Mouse (Mus musculus) stomach, postnatal 0 days (tissue): ENCODE data around the gene Mov10l1. TPM values are rescaled to one million over a fixed set of nuclear protein-coding genes. Genes with fewer than 3 reads are reported as not detected.

Experiments
- ATAC-seq: fragments of 200-750 bp; cut with Nextera tagmentation; 2 replicates; pipeline ENCODE4 v1.8.0; 2017; ENCODE audit not compliant: low FRiP score, low TSS enrichment
- DNase-seq: peaks from one replicate; pipeline ENCODE4 v3.0.0-alpha.2; 2016; ENCODE audit warnings: low spot score
- H3K27ac ChIP-seq: fragments of 300-500 bp; sonication (generic); replicated peaks from 2 replicates; pipeline ENCODE4 v1.5.1; 2014; ENCODE audit warnings: mild to moderate bottlenecking, control low read depth
- H3K27me3 ChIP-seq: fragments of 300-500 bp; sonication (generic); 2 replicates; pipeline ENCODE4 v1.6.1; 2014; ENCODE audit warnings: low read length; ENCODE audit not compliant: control insufficient read depth, insufficient read depth
- H3K36me3 ChIP-seq: fragments of 300-500 bp; sonication (generic); 2 replicates; pipeline ENCODE4 v1.6.1; 2014; ENCODE audit warnings: low read length, mixed read lengths; ENCODE audit not compliant: control insufficient read depth, insufficient read depth
- H3K4me1 ChIP-seq: fragments of 300-500 bp; sonication (generic); replicated peaks from 2 replicates; pipeline ENCODE4 v1.6.1; 2014; ENCODE audit warnings: antibody characterized with exemption; ENCODE audit not compliant: control insufficient read depth, insufficient read depth
- H3K4me2 ChIP-seq: fragments of 300-500 bp; sonication (generic); replicated peaks from 2 replicates; pipeline ENCODE4 v1.6.1; 2014; ENCODE audit warnings: low read depth, mild to moderate bottlenecking, control low read depth, moderate library complexity
- H3K4me3 ChIP-seq: fragments of 300-500 bp; sonication (generic); 2 replicates; pipeline ENCODE4 v1.5.1; 2014; ENCODE audit warnings: low read depth, low read length, control low read depth
- H3K9ac ChIP-seq: fragments of 300-500 bp; sonication (generic); 2 replicates; pipeline ENCODE4 v1.6.1; 2014; ENCODE audit warnings: mild to moderate bottlenecking, low read length, control low read depth, mixed read lengths
- H3K9me3 ChIP-seq: fragments of 300-500 bp; sonication (generic); 2 replicates; pipeline ENCODE4 v1.6.1; 2016; ENCODE audit warnings: low read length; ENCODE audit not compliant: control insufficient read depth
- CTCF ChIP-seq: IDR thresholded peaks from 2 replicates; pipeline ENCODE4 v1.5.1; 2016; ENCODE audit warnings: antibody characterized with exemption, low read depth, mild to moderate bottlenecking, moderate library complexity
- EP300 ChIP-seq: optimal IDR thresholded peaks from 2 replicates; pipeline ENCODE3; 2016; ENCODE audit warnings: antibody characterized with exemption
- WGBS: fragments of 180-500 bp; shearing (Covaris S2); extraction: QIAGEN DNeasy Blood & Tissue Kit; methylation state at CpG from one replicate; pipeline ENCODE4 v1.1.7; 2014; 5-methylcytosine and 5-hydroxymethylcytosine counted together
- polyA plus RNA-seq: library from polyadenylated mRNA; unstranded; fragments of >200 nt; fragmentation: Nextera tagmentation; extraction: Ambion mirVana; gene quantifications from 2 replicates; pipeline ENCODE4 v1.2.1, GENCODE M21; 2015

Gene Mov10l1
- polyA plus RNA-seq, 1 experiment from 2014 or later: not detected

DNA sequence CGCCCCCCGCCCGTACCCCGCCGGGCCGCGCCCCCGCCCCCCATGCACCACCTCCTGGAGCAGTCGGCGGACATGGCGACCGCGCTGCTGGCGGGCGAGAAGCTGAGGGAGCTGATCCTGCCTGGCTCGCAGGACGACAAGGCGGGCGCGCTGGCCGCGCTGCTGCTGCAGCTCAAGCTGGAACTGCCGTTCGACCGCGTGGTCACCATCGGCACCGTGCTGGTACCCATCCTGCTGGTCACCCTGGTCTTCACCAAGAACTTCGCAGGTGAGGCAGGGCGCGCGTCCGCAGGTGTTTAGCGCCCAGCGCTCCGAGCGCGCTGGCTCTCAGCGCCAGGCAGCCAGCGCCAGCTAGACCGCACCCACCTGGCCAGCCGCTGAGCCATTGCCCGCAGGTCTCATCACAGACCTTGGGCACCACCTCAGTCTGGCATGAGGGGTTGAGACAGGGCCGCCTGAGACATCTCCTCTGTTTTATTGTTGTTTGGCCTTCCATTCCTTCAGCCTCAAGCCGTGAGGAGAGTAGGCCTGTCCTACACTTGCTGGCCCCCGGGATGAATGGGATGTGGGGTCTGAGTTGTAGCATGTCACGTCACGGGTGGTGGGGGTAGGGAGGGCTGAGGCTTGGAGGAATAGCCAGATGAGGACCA is 77.4 kb downstream of the Mov10l1 start:
- H3K9me3 ChIP-seq: no peaks in the 10 kb centered on the region
- no peaks in the 10 kb centered on the region for H3K4me1 ChIP-seq
- H3K27me3 ChIP-seq: no peaks in the 10 kb centered on the region; the same call in 1 of the 2 replicates
- TF ChIP-seq EP300 (no peak), CTCF (no peak)
- no peaks in the 10 kb centered on the region for H3K36me3 ChIP-seq
- ATAC-seq (peak; percentile 25), DNase-seq (peak; percentile 39)
- H3K4me3 ChIP-seq: peak overlapping the region; percentile 53
- H3K4me2 ChIP-seq: peak overlapping the region; percentile 95
- H3K9ac ChIP-seq: peak overlapping the region; percentile 51
- WGBS: 2% methylated on average over 39 of the region's 48 CpGs
- H3K27ac ChIP-seq: no peak overlapping the region

DNA sequence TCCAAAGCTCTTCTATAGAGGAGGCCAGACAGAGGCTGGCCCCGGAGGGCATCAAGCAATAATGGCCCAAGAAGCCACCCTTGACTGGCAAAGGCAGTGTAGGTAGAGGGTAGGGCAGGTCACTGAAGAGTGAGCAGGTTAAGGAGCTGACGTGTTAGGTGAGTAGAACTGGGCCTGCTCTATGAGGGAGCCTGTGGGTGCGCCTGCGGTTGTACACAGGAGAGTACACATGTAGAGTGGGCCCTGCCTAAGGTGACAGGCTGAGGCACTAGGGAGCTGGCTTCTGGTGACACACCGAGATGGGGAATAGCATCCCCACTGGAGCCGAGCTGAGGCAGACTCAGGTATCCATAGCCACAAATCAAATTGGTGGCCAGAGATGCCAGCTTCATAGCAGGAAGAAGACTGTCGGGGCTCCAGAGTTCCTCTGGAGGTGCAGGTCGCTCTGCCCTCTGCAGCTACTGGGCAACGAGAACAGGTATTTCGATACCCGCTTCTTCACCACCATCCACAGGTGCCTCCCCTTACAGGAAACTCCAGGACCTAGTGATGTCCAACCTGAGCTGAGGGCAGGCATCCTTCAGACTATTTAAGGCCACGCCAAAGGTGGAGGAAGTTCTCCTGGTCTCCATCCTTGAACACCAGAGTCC is 78.2 kb downstream of the Mov10l1 start:
- H3K4me3 ChIP-seq: no peak overlapping the region
- no peak overlapping the region for H3K4me2 ChIP-seq
- DNase-seq (no peak), ATAC-seq (no peak)
- no peaks in the 10 kb centered on the region; the same call in 1 of the 2 replicates for H3K27me3 ChIP-seq
- H3K4me1 ChIP-seq: no peaks in the 10 kb centered on the region
- TF ChIP-seq CTCF (no peak), EP300 (no peak)
- no peak overlapping the region for H3K9ac ChIP-seq
- H3K9me3 ChIP-seq: no peaks in the 10 kb centered on the region
- no peaks in the 10 kb centered on the region for H3K36me3 ChIP-seq
- WGBS: 86% methylated on average over 12 of the region's 12 CpGs
- no peak overlapping the region for H3K27ac ChIP-seq

DNA sequence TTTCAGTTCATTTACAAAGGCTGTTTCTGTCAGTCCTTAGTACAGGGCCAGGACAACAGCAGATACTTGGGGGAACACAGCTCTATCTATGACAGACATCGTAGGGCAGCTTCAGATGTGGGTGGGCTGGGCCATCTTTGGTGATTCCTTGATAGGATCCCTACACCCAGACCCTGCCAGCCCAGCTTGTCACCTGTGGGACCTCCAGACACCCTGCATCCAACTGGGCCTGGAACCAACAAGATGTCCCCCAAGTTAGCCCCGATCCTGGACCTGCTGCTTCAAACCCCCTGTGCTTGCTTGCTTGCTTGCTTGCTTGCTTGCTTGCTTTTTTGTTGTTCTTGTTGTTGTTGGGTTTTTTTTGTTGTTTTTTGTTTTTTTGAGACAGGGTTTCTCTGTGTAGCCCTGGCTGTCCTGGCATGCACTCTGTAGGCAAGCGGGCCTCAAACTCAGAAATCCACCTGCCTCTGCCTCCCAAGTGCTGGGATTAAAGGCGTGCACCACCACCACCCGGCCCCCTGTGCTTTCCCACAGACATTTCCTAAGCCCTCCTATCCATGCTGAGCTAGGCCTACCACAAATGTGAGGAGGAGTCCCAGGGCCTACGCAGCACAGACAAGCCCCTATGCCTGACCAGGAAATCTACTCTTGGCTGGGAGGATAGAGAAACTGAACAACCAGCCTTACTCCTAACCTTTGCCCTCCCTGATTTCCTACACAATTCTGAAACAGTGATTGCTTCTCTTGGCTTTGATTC is 79.2 kb downstream of the Mov10l1 start:
- H3K9ac ChIP-seq: no peak overlapping the region
- H3K27ac ChIP-seq: no peak overlapping the region
- no peak for ATAC-seq
- no peak for DNase-seq
- H3K4me2 ChIP-seq: no peak overlapping the region
- no peak overlapping the region for H3K4me3 ChIP-seq
- 89% methylated on average over 6 of the region's 6 CpGs for WGBS
- TF ChIP-seq EP300: no peak
- TF ChIP-seq CTCF: no peak
- no peaks in the 10 kb centered on the region for H3K9me3 ChIP-seq
- H3K36me3 ChIP-seq: no peaks in the 10 kb centered on the region
- no peaks in the 10 kb centered on the region for H3K4me1 ChIP-seq
- no peaks in the 10 kb centered on the region; the same call in 1 of the 2 replicates for H3K27me3 ChIP-seq

DNA sequence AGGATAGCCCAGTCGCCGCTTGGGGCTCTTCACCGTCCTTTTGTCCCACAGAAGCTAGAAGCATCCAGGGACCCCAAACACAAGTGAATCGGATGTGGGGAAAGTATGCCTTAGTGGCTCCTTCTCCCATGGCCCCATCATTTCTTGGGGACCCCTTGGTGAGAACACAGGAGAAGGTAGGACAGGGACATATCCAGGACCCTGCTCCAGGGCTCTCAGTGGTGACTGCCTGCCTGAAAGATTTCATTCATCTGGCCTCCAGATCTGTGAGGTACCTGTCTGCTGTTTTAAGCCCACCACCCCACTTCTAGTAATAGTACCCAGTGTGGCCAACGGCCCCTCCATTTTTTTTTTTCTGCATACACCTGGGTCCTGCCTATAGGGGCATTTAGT is 79.8 kb downstream of the Mov10l1 start:
- peaks cover 2% of the 10 kb centered on the region; the same call in 1 of the 2 replicates for H3K27me3 ChIP-seq
- H3K4me3 ChIP-seq: no peak overlapping the region
- no peaks in the 10 kb centered on the region for H3K4me1 ChIP-seq
- H3K36me3 ChIP-seq: no peaks in the 10 kb centered on the region
- TF ChIP-seq CTCF (no peak), EP300 (no peak)
- ATAC-seq (no peak), DNase-seq (no peak)
- H3K27ac ChIP-seq: no peak overlapping the region
- 88% methylated on average over 5 of the region's 5 CpGs for WGBS
- no peaks in the 10 kb centered on the region for H3K9me3 ChIP-seq
- no peak overlapping the region for H3K9ac ChIP-seq
- no peak overlapping the region for H3K4me2 ChIP-seq

DNA sequence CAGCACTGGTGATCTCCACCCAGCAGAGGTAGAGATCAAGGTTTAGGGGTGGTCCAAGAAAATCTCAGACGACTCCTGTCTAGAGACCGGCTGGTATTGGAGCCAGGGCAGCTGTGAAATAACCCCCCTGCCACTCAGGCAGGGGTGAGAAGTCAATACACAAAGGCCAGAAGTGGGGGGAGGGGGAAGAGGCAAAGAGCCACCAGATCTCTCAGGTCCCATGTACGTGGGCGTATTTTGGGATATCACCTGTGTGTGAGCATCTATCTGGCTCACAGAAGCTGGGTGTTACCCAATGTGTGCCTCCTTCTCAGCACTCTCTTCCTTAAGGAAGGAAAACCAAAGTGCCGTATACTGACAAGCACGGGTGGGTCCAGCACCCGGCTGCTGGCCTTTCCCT is 80.3 kb downstream of the Mov10l1 start:
- no peaks in the 10 kb centered on the region for H3K9me3 ChIP-seq
- H3K4me2 ChIP-seq: no peak overlapping the region
- no peak overlapping the region for H3K27ac ChIP-seq
- TF ChIP-seq CTCF: no peak
- TF ChIP-seq EP300: no peak
- no peaks in the 10 kb centered on the region for H3K4me1 ChIP-seq
- H3K36me3 ChIP-seq: no peaks in the 10 kb centered on the region
- 65% methylated on average over 7 of the region's 7 CpGs for WGBS
- DNase-seq: no peak
- no peak overlapping the region for H3K9ac ChIP-seq
- ATAC-seq: no peak
- H3K4me3 ChIP-seq: no peak overlapping the region
- peaks cover 2% of the 10 kb centered on the region; the same call in 1 of the 2 replicates for H3K27me3 ChIP-seq
